Comparison of ENCODE assay signal across 31 mouse cellular contexts in the genomic region with DNA sequence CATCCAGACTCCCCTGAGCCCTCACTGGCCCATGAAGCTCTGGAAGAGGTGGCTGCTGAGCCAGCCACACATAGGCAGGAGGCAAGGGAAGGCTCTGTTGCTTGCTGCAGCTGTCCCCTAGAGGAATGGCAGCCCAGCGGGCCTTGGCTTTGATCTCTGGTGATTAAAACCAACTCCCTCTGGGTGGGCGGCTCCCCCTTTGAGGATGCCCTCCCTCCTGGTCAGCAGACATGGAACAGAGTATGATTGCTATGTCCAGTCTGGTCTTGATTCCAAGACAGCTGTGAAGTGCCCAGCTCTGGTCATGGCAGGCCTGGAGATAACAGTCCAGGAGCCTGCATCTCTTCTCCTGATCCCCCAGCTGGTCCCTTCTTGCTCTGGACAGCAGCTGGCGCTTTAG.
DNase-seq lines count a peak whose midpoint lies in the region; ATAC-seq lines count a peak whose summit lies in the region.
"Had no signal": no experiment of that assay in that cellular context is flagged by ENCODE, and none has a peak within 500 bp of the region (broad histone marks: within the 10 kb centered on the region; RNA-seq: fewer than 3 reads in every experiment).

No protein-coding gene starts in this region.

- no peak overlapping the region for H3K4me3 ChIP-seq in neural tube, embryonic 15.5 days (replicated peaks)
- H3K4me3 ChIP-seq in limb, embryonic 13.5 days: no peak overlapping the region
- H3K4me3 ChIP-seq: heart, adult 2 months; heart, embryonic 12.5 days; hindbrain, embryonic 15.5 days; kidney, embryonic 15.5 days; layer of hippocampus, adult 2 months; left cerebral cortex, adult 2 months; liver, embryonic 13.5 days; midbrain, embryonic 15.5 days; neural tube, embryonic 12.5 days had no signal

- H3K9ac ChIP-seq in neural tube, embryonic 15.5 days (replicated peaks): no peak overlapping the region
- H3K9ac ChIP-seq in limb, embryonic 13.5 days: 0 out of 2 replicates have a peak overlapping the region, but pooled peaks have one; percentile 48
- H3K9ac ChIP-seq: forebrain, postnatal 0 days; heart, embryonic 12.5 days; hindbrain, embryonic 15.5 days; kidney, embryonic 15.5 days; liver, embryonic 13.5 days; midbrain, embryonic 15.5 days; neural tube, embryonic 12.5 days had no signal

- no peaks in the 10 kb centered on the region for H3K9me3 ChIP-seq in neural tube, embryonic 15.5 days (replicated peaks)
- H3K9me3 ChIP-seq in limb, embryonic 13.5 days: no peaks in the 10 kb centered on the region
- H3K9me3 ChIP-seq: G1E; heart, embryonic 12.5 days; hindbrain, embryonic 15.5 days; kidney, embryonic 15.5 days; liver, embryonic 13.5 days; midbrain, embryonic 15.5 days; neural tube, embryonic 12.5 days had no signal

- H3K27ac ChIP-seq in neural tube, embryonic 15.5 days (replicated peaks): no peak overlapping the region
- H3K27ac ChIP-seq in limb, embryonic 13.5 days: peak overlapping the region; percentile 78; the same call in 1 of the 2 replicates
- H3K27ac ChIP-seq: heart, adult 2 months; hindbrain, embryonic 15.5 days; kidney, embryonic 15.5 days; layer of hippocampus, adult 2 months; left cerebral cortex, adult 2 months; liver, embryonic 13.5 days; midbrain, embryonic 15.5 days; neural tube, embryonic 12.5 days had no signal

- peak; percentile 42 for DNase-seq in embryo, embryonic 11 days
- DNase-seq in embryo, embryonic 10.5 days (ENCODE audit: low spot score): no peak
- DNase-seq in neural tube, embryonic 10.5 days (ENCODE audit: extremely low spot score, low spot score): peak; percentile 19
- no peak for DNase-seq in spleen, postnatal 36 days (ENCODE audit: low spot score in 2 of 2)
- DNase-seq: adrenal gland, postnatal 25 days; cerebellum, adult 18-20 months; cerebellum, postnatal 10 days; forebrain, postnatal 0 days; gastrocnemius, postnatal 36 days; heart, adult 2 months; heart, postnatal 4 days; kidney, adult 11 months; kidney, postnatal 36 days; liver, embryonic 13.5 days; lung, adult 18-20 months; lung, postnatal 4 days; thymus, postnatal 4 days had no signal

- peaks cover 33% of the 10 kb centered on the region for H3K27me3 ChIP-seq in neural tube, embryonic 15.5 days (replicated peaks)
- peaks cover 43% of the 10 kb centered on the region for H3K27me3 ChIP-seq in limb, embryonic 13.5 days

- WGBS in neural tube, embryonic 15.5 days: 44% methylated on average over 3 of the region's 3 CpGs
- WGBS in limb, embryonic 13.5 days: 30% methylated on average over 3 of the region's 3 CpGs

- no peak overlapping the region for H3K4me2 ChIP-seq in neural tube, embryonic 15.5 days
- H3K4me2 ChIP-seq in limb, embryonic 13.5 days (replicated peaks): peak overlapping the region; percentile 53
- H3K4me2 ChIP-seq: heart, embryonic 12.5 days; hindbrain, embryonic 15.5 days; kidney, embryonic 15.5 days; liver, embryonic 13.5 days; midbrain, embryonic 15.5 days; neural tube, embryonic 12.5 days had no signal

- H3K36me3 ChIP-seq in neural tube, embryonic 15.5 days: no peaks in the 10 kb centered on the region
- H3K36me3 ChIP-seq in limb, embryonic 13.5 days: no peaks in the 10 kb centered on the region
- H3K36me3 ChIP-seq: G1E; heart, embryonic 12.5 days; hindbrain, embryonic 15.5 days; kidney, embryonic 15.5 days; liver, embryonic 13.5 days; midbrain, embryonic 15.5 days; neural tube, embryonic 12.5 days had no signal

- ATAC-seq in neural tube, embryonic 15.5 days (ENCODE audit: low FRiP score): no peak
- ATAC-seq in limb, embryonic 13.5 days (ENCODE audit: low FRiP score, low read depth): no peak
- no peak for ATAC-seq in erythroblast, adult 5-6 weeks (replicated peaks; ENCODE audit: low FRiP score, poor library complexity, severe bottlenecking)
- ATAC-seq: forebrain, postnatal 0 days; inflammation-experienced regulatory T-cells, adult 6 months; lung, postnatal 0 days; midbrain, embryonic 15.5 days; Patski had no signal

- H3K4me1 ChIP-seq in neural tube, embryonic 15.5 days: peaks cover 11% of the 10 kb centered on the region
- peaks cover 72% of the 10 kb centered on the region for H3K4me1 ChIP-seq in limb, embryonic 13.5 days
- H3K4me1 ChIP-seq: liver, embryonic 13.5 days had no signal

Comparison
In these comparisons a context has a peak if more than half of its experiments do, and no peak if none do; other contexts are left out.
1. DNase-seq: peak in embryo, embryonic 11 days (single experiment) and neural tube, embryonic 10.5 days (single experiment); none in embryo, embryonic 10.5 days (single experiment) and spleen, postnatal 36 days (0 of 2).